Mouse (Mus musculus) forebrain, embryonic 10.5 days (tissue): Measurements from ENCODE around the gene Cyp11a1. TPM values are rescaled to one million over a fixed set of nuclear protein-coding genes. Genes with fewer than 3 reads are reported as not detected.

ENCODE experiments used
- DNase-seq: peaks from one replicate; pipeline ENCODE4 v3.0.0-alpha.2; 2017; ENCODE audit warnings: low spot score; ENCODE audit errors: extremely low spot score
- H3K27ac ChIP-seq: fragments of 300-500 bp; sonication (generic); 2 replicates; pipeline ENCODE4 v1.5.1; 2016; ENCODE audit warnings: mild to moderate bottlenecking
- H3K27me3 ChIP-seq: fragments of 300-500 bp; sonication (generic); 2 replicates; pipeline ENCODE4 v1.6.1; 2016; ENCODE audit warnings: mild to moderate bottlenecking; ENCODE audit not compliant: poor library complexity, severe bottlenecking
- H3K36me3 ChIP-seq: fragments of 300-500 bp; sonication (generic); replicated peaks from 2 replicates; pipeline ENCODE4 v1.6.1; 2016; ENCODE audit warnings: mild to moderate bottlenecking, moderate library complexity
- H3K4me1 ChIP-seq: fragments of 300-500 bp; sonication (generic); 2 replicates; pipeline ENCODE4 v1.6.1; 2016
- H3K4me3 ChIP-seq: fragments of 300-500 bp; sonication (generic); 2 replicates; pipeline ENCODE4 v1.5.1; 2016; ENCODE audit warnings: mild to moderate bottlenecking, moderate library complexity
- H3K9me3 ChIP-seq: fragments of 300-500 bp; sonication (generic); 2 replicates; pipeline ENCODE4 v1.6.1; 2016; ENCODE audit warnings: mild to moderate bottlenecking, moderate library complexity
- WGBS: fragments of 180-500 bp; shearing (Covaris S2); methylation state at CpG from one replicate; pipeline ENCODE4 v1.1.7; 2016; 5-methylcytosine and 5-hydroxymethylcytosine counted together
- polyA plus RNA-seq: library from polyadenylated mRNA; unstranded; fragments of >200 nt; fragmentation: Nextera tagmentation; extraction: Ambion mirVana; gene quantifications from 2 replicates; pipeline ENCODE4 v1.2.1, GENCODE M21; 2016

The Cyp11a1 gene
- polyA plus RNA-seq = not detected in 2 replicates

GRCm38 (mm10) chr9:58005753-58006461, at the start of gene Cyp11a1:
Cyp11a1 (plus strand) TSS chr9:58006411.
- Histone ChIP-seq H3K4me3 (no peak within 1 kb of the TSS), H3K36me3 (no peaks in the 10 kb centered on the region), H3K27me3 (0 out of 2 replicates have a peak, but pooled peaks cover 6% of the 10 kb centered on the region), H3K4me1 (peaks cover 28% of the 10 kb centered on the region), H3K9me3 (no peaks in the 10 kb centered on the region), H3K27ac (no peak within 1 kb of the TSS)
- 88% methylated on average over 16 of the region's 16 CpGs for WGBS
- no peak for DNase-seq

GRCm38 (mm10) chr9:57956838-57957236, 49.4 kb upstream of the Cyp11a1 start:
- peaks cover 12% of the 10 kb centered on the region for H3K27me3 ChIP-seq
- no peak overlapping the region for H3K27ac ChIP-seq
- DNase-seq = no peak
- H3K4me1 ChIP-seq = peaks cover 26% of the 10 kb centered on the region
- WGBS = 84% methylated on average over 5 of the region's 5 CpGs
- no peaks in the 10 kb centered on the region for H3K9me3 ChIP-seq
- H3K4me3 ChIP-seq = no peak overlapping the region
- H3K36me3 ChIP-seq = peaks cover 11% of the 10 kb centered on the region; the same call in 1 of the 2 replicates

- Histone ChIP-seq H3K4me1 (peaks cover 26% of the 10 kb centered on the region), H3K27me3 (no peaks in the 10 kb centered on the region; the same call in 1 of the 2 replicates), H3K27ac (no peak overlapping the region), H3K9me3 (no peaks in the 10 kb centered on the region), H3K36me3 (peaks cover 11% of the 10 kb centered on the region; the same call in 1 of the 2 replicates), H3K4me3 (no peak overlapping the region)
- DNase-seq = no peak
- WGBS = 85% methylated on average over 1 of the region's 1 CpGs
These were observed 47.6 kb upstream of the Cyp11a1 start for GRCm38 (mm10) chr9:57958615-57959014.

- Histone ChIP-seq H3K36me3 (peaks cover 11% of the 10 kb centered on the region; the same call in 1 of the 2 replicates), H3K9me3 (no peaks in the 10 kb centered on the region), H3K27ac (no peak overlapping the region), H3K27me3 (no peaks in the 10 kb centered on the region; the same call in 1 of the 2 replicates), H3K4me3 (no peak overlapping the region), H3K4me1 (peaks cover 27% of the 10 kb centered on the region)
- no peak for DNase-seq
- 79% methylated on average over 10 of the region's 10 CpGs for WGBS
These were observed 46.8 kb upstream of the Cyp11a1 start for GRCm38 (mm10) chr9:57959399-57959798.

GRCm38 (mm10) chr9:57959886-57960866, 46.0 kb upstream of the Cyp11a1 start:
- no peak overlapping the region for H3K27ac ChIP-seq
- H3K4me3 ChIP-seq = no peak overlapping the region
- peaks cover 31% of the 10 kb centered on the region for H3K4me1 ChIP-seq
- peaks cover 11% of the 10 kb centered on the region; the same call in 1 of the 2 replicates for H3K36me3 ChIP-seq
- DNase-seq = no peak
- WGBS = 88% methylated on average over 17 of the region's 17 CpGs
- H3K27me3 ChIP-seq = no peaks in the 10 kb centered on the region
- H3K9me3 ChIP-seq = no peaks in the 10 kb centered on the region

- WGBS = 89% methylated on average over 15 of the region's 15 CpGs
- no peaks in the 10 kb centered on the region for H3K9me3 ChIP-seq
- H3K4me1 ChIP-seq = peaks cover 31% of the 10 kb centered on the region
- peaks cover 11% of the 10 kb centered on the region; the same call in 1 of the 2 replicates for H3K36me3 ChIP-seq
- H3K27me3 ChIP-seq = no peaks in the 10 kb centered on the region
- no peak overlapping the region for H3K4me3 ChIP-seq
- no peak for DNase-seq
- peak overlapping the region; percentile 56 for H3K27ac ChIP-seq
These were observed 45.0 kb upstream of the Cyp11a1 start for GRCm38 (mm10) chr9:57961226-57961625.

GRCm38 (mm10) chr9:57961863-57962778, 44.1 kb upstream of the Cyp11a1 start:
- 0 out of 2 replicates have a peak overlapping the region, but pooled peaks have one; percentile 13 for H3K27ac ChIP-seq
- no peak for DNase-seq

GRCm38 (mm10) chr9:57963249-57963997, 42.8 kb upstream of the Cyp11a1 start:
- Histone ChIP-seq H3K4me1 (peaks cover 35% of the 10 kb centered on the region), H3K27me3 (no peaks in the 10 kb centered on the region), H3K27ac (no peak overlapping the region), H3K9me3 (no peaks in the 10 kb centered on the region), H3K36me3 (peaks cover 11% of the 10 kb centered on the region; the same call in 1 of the 2 replicates), H3K4me3 (no peak overlapping the region)
- no peak for DNase-seq
- 91% methylated on average over 4 of the region's 4 CpGs for WGBS

More at GRCm38 (mm10) chr9:57961863-57962778, 44.1 kb upstream of the Cyp11a1 start:
- Histone ChIP-seq H3K9me3 (no peaks in the 10 kb centered on the region), H3K36me3 (peaks cover 11% of the 10 kb centered on the region; the same call in 1 of the 2 replicates), H3K4me3 (no peak overlapping the region), H3K27me3 (no peaks in the 10 kb centered on the region), H3K4me1 (peaks cover 31% of the 10 kb centered on the region)
- 75% methylated on average over 17 of the region's 17 CpGs for WGBS

GRCm38 (mm10) chr9:57963998-57964395, 42.2 kb upstream of the Cyp11a1 start:
- Histone ChIP-seq H3K9me3 (no peaks in the 10 kb centered on the region), H3K4me1 (peaks cover 35% of the 10 kb centered on the region), H3K27me3 (no peaks in the 10 kb centered on the region), H3K27ac (no peak overlapping the region), H3K4me3 (no peak overlapping the region), H3K36me3 (peaks cover 11% of the 10 kb centered on the region; the same call in 1 of the 2 replicates)
- DNase-seq = no peak
- WGBS = 80% methylated on average over 5 of the region's 5 CpGs

GRCm38 (mm10) chr9:57964528-57965250, 41.5 kb upstream of the Cyp11a1 start:
- 80% methylated on average over 6 of the region's 6 CpGs for WGBS
- no peak for DNase-seq
- Histone ChIP-seq H3K36me3 (peaks cover 11% of the 10 kb centered on the region; the same call in 1 of the 2 replicates), H3K4me3 (no peak overlapping the region), H3K27me3 (no peaks in the 10 kb centered on the region), H3K9me3 (no peaks in the 10 kb centered on the region), H3K4me1 (peaks cover 37% of the 10 kb centered on the region), H3K27ac (no peak overlapping the region)
